Mouse (Mus musculus) midbrain, embryonic 12.5 days (tissue): ENCODE results near the gene Tspan12. TPM values are rescaled to one million over a fixed set of nuclear protein-coding genes. Genes with fewer than 3 reads are reported as not detected.

Source experiments
- ATAC-seq: fragments of 200-750 bp; cut with Nextera tagmentation; 2 replicates; pipeline ENCODE4 v1.8.0; 2017; ENCODE audit warnings: low read depth, moderate TSS enrichment, moderate library complexity; ENCODE audit not compliant: low FRiP score
- H3K27ac ChIP-seq: fragments of 300-500 bp; sonication (generic); replicated peaks from 2 replicates; pipeline ENCODE4 v1.5.1; 2016; ENCODE audit warnings: mild to moderate bottlenecking
- H3K27me3 ChIP-seq: fragments of 300-500 bp; sonication (generic); 2 replicates; pipeline ENCODE4 v1.6.1; 2016; ENCODE audit warnings: mild to moderate bottlenecking
- H3K36me3 ChIP-seq: fragments of 300-500 bp; sonication (generic); 2 replicates; pipeline ENCODE4 v1.6.1; 2016
- H3K4me1 ChIP-seq: fragments of 300-500 bp; sonication (generic); 2 replicates; pipeline ENCODE4 v1.6.1; 2016
- H3K4me2 ChIP-seq: fragments of 300-500 bp; sonication (generic); replicated peaks from 2 replicates; pipeline ENCODE4 v1.6.1; 2016; ENCODE audit warnings: mild to moderate bottlenecking, moderate library complexity
- H3K4me3 ChIP-seq: fragments of 300-500 bp; sonication (generic); 2 replicates; pipeline ENCODE4 v1.5.1; 2016; ENCODE audit warnings: mild to moderate bottlenecking
- H3K9ac ChIP-seq: fragments of 300-500 bp; sonication (generic); replicated peaks from 2 replicates; pipeline ENCODE4 v1.6.1; 2016; ENCODE audit warnings: mild to moderate bottlenecking, moderate library complexity
- H3K9me3 ChIP-seq: fragments of 300-500 bp; sonication (generic); 2 replicates; pipeline ENCODE4 v1.6.1; 2016; ENCODE audit warnings: mild to moderate bottlenecking
- WGBS: fragments of 180-500 bp; shearing (Covaris S2); methylation state at CpG from one replicate; pipeline ENCODE4 v1.1.7; 2016; 5-methylcytosine and 5-hydroxymethylcytosine counted together
- polyA plus RNA-seq: library from polyadenylated mRNA; unstranded; fragments of >200 nt; fragmentation: Nextera tagmentation; extraction: Ambion mirVana; gene quantifications from 2 replicates; pipeline ENCODE4 v1.2.1, GENCODE M21; 2016

Tspan12 gene
- polyA plus RNA-seq, 1 experiment from 2014 or later, result 45.2 TPM

GRCm38 (mm10) chr6:21851596-21852343, 545 bp downstream of the Tspan12 start:
- Histone ChIP-seq H3K9ac (peak overlapping the region; percentile 82), H3K4me2 (peak overlapping the region; percentile 69), H3K36me3 (no peaks in the 10 kb centered on the region), H3K9me3 (no peaks in the 10 kb centered on the region), H3K4me3 (peak overlapping the region; percentile 83), H3K4me1 (peaks cover 11% of the 10 kb centered on the region), H3K27me3 (no peaks in the 10 kb centered on the region), H3K27ac (peak overlapping the region; percentile 88)
- ATAC-seq, result peak; percentile 89
- WGBS, result under 1% methylated on average over 49 of the region's 62 CpGs

- Histone ChIP-seq H3K4me3 (peak overlapping the region; percentile 83), H3K9ac (peak overlapping the region; percentile 82), H3K4me1 (peaks cover 11% of the 10 kb centered on the region), H3K36me3 (0 out of 2 replicates have a peak, but pooled peaks cover 2% of the 10 kb centered on the region), H3K27me3 (no peaks in the 10 kb centered on the region), H3K9me3 (no peaks in the 10 kb centered on the region), H3K4me2 (peak overlapping the region; percentile 69), H3K27ac (peak overlapping the region; percentile 88)
- ATAC-seq, result peak; percentile 93
- WGBS, result 0% methylated on average over 5 of the region's 5 CpGs
Measured at GRCm38 (mm10) chr6:21851346-21851595, 1.0 kb downstream of the Tspan12 start.

- peak overlapping the region; percentile 88; the same call in 1 of the 2 replicates for H3K27ac ChIP-seq
- 26% methylated on average over 21 of the region's 21 CpGs for WGBS
- peak; percentile 20 for ATAC-seq
Measured at GRCm38 (mm10) chr6:21850526-21851345, 1.6 kb downstream of the Tspan12 start.

GRCm38 (mm10) chr6:21848808-21849207, 3.5 kb downstream of the Tspan12 start:
- H3K9ac ChIP-seq, result no peak overlapping the region
- 95% methylated on average over 4 of the region's 4 CpGs for WGBS
- no peak for ATAC-seq
- peaks cover 11% of the 10 kb centered on the region for H3K4me1 ChIP-seq
- H3K9me3 ChIP-seq, result no peaks in the 10 kb centered on the region
- no peak overlapping the region for H3K27ac ChIP-seq
- 0 out of 2 replicates have a peak, but pooled peaks cover 5% of the 10 kb centered on the region for H3K36me3 ChIP-seq
- no peak overlapping the region for H3K4me3 ChIP-seq
- H3K27me3 ChIP-seq, result no peaks in the 10 kb centered on the region
- H3K4me2 ChIP-seq, result no peak overlapping the region

More at GRCm38 (mm10) chr6:21850526-21851345, 1.6 kb downstream of the Tspan12 start:
- Histone ChIP-seq H3K4me2 (peak overlapping the region; percentile 69), H3K4me1 (peaks cover 11% of the 10 kb centered on the region), H3K4me3 (peak overlapping the region; percentile 83), H3K27me3 (no peaks in the 10 kb centered on the region), H3K9ac (peak overlapping the region; percentile 82), H3K9me3 (no peaks in the 10 kb centered on the region), H3K36me3 (0 out of 2 replicates have a peak, but pooled peaks cover 5% of the 10 kb centered on the region)

GRCm38 (mm10) chr6:21839976-21840775, 12.1 kb downstream of the Tspan12 start:
- peaks cover 20% of the 10 kb centered on the region for H3K4me1 ChIP-seq
- H3K27me3 ChIP-seq, result no peaks in the 10 kb centered on the region
- ATAC-seq, result peak; percentile 93
- H3K9ac ChIP-seq, result no peak overlapping the region
- whole genome bisulfite sequencing, result 31% methylated on average over 9 of the region's 9 CpGs
- H3K27ac ChIP-seq, result peak overlapping the region; percentile 11; the same call in 1 of the 2 replicates
- no peaks in the 10 kb centered on the region for H3K9me3 ChIP-seq
- peaks cover 8% of the 10 kb centered on the region; the same call in 1 of the 2 replicates for H3K36me3 ChIP-seq
- no peak overlapping the region for H3K4me2 ChIP-seq
- H3K4me3 ChIP-seq, result no peak overlapping the region

- Histone ChIP-seq H3K4me1 (peaks cover 20% of the 10 kb centered on the region), H3K4me2 (no peak overlapping the region), H3K27me3 (no peaks in the 10 kb centered on the region), H3K4me3 (no peak overlapping the region), H3K36me3 (peaks cover 14% of the 10 kb centered on the region), H3K9ac (no peak overlapping the region), H3K9me3 (no peaks in the 10 kb centered on the region), H3K27ac (0 out of 2 replicates have a peak overlapping the region, but pooled peaks have one; percentile 25)
- 75% methylated on average over 10 of the region's 10 CpGs for WGBS
- 0 out of 2 replicates have a peak, but pooled peaks have one; percentile 27 for ATAC-seq
Measured at GRCm38 (mm10) chr6:21839244-21839814, 13.0 kb downstream of the Tspan12 start.

GRCm38 (mm10) chr6:21833531-21833930, 18.8 kb downstream of the Tspan12 start:
- 95% methylated on average over 4 of the region's 4 CpGs for WGBS
- Histone ChIP-seq H3K27me3 (no peaks in the 10 kb centered on the region), H3K27ac (no peak overlapping the region), H3K36me3 (peaks cover 25% of the 10 kb centered on the region), H3K9ac (no peak overlapping the region), H3K4me2 (no peak overlapping the region), H3K4me3 (no peak overlapping the region), H3K9me3 (no peaks in the 10 kb centered on the region), H3K4me1 (no peaks in the 10 kb centered on the region; the same call in 1 of the 2 replicates)
- no peak for ATAC-seq

GRCm38 (mm10) chr6:21831871-21832270, 20.4 kb downstream of the Tspan12 start:
- ATAC-seq, result no peak
- H3K4me1 ChIP-seq, result no peaks in the 10 kb centered on the region
- no peak overlapping the region for H3K9ac ChIP-seq
- peaks cover 25% of the 10 kb centered on the region for H3K36me3 ChIP-seq
- H3K27ac ChIP-seq, result no peak overlapping the region
- no peaks in the 10 kb centered on the region for H3K27me3 ChIP-seq
- H3K4me2 ChIP-seq, result no peak overlapping the region
- H3K4me3 ChIP-seq, result no peak overlapping the region
- WGBS, result 91% methylated on average over 3 of the region's 3 CpGs
- H3K9me3 ChIP-seq, result no peaks in the 10 kb centered on the region

- ATAC-seq, result no peak
- H3K36me3 ChIP-seq, result peaks cover 25% of the 10 kb centered on the region
- H3K27ac ChIP-seq, result no peak overlapping the region
- no peak overlapping the region for H3K4me2 ChIP-seq
- H3K4me1 ChIP-seq, result no peaks in the 10 kb centered on the region
- H3K4me3 ChIP-seq, result no peak overlapping the region
- no peaks in the 10 kb centered on the region for H3K9me3 ChIP-seq
- H3K9ac ChIP-seq, result no peak overlapping the region
- 78% methylated on average over 6 of the region's 6 CpGs for WGBS
- H3K27me3 ChIP-seq, result no peaks in the 10 kb centered on the region
Measured at GRCm38 (mm10) chr6:21830931-21831330, 21.4 kb downstream of the Tspan12 start.

GRCm38 (mm10) chr6:21829930-21830329, 22.4 kb downstream of the Tspan12 start:
- Histone ChIP-seq H3K9me3 (no peaks in the 10 kb centered on the region), H3K9ac (no peak overlapping the region), H3K36me3 (peaks cover 15% of the 10 kb centered on the region), H3K27ac (no peak overlapping the region), H3K4me2 (no peak overlapping the region), H3K27me3 (no peaks in the 10 kb centered on the region), H3K4me1 (no peaks in the 10 kb centered on the region), H3K4me3 (no peak overlapping the region)
- ATAC-seq, result no peak
- 72% methylated on average over 7 of the region's 7 CpGs for WGBS

- Histone ChIP-seq H3K9ac (no peak overlapping the region), H3K36me3 (peaks cover 3% of the 10 kb centered on the region; the same call in 1 of the 2 replicates), H3K27ac (no peak overlapping the region), H3K9me3 (no peaks in the 10 kb centered on the region), H3K4me2 (no peak overlapping the region), H3K4me3 (no peak overlapping the region), H3K27me3 (no peaks in the 10 kb centered on the region), H3K4me1 (no peaks in the 10 kb centered on the region)
- no peak for ATAC-seq
- WGBS, result 90% methylated on average over 4 of the region's 4 CpGs
Measured at GRCm38 (mm10) chr6:21828437-21828836, 23.9 kb downstream of the Tspan12 start.
